In genomic region chr1:180230580-180230979, GRCm38 (mm10) we compare ENCODE assay signal across 9 mouse cellular contexts. TPM values are rescaled to one million over a fixed set of nuclear protein-coding genes. Genes with fewer than 3 reads are reported as not detected.
A peak's percentile ranks its signal among the peaks of the same experiment; 100 is the strongest.
DNase-seq lines count a peak whose midpoint lies in the region; ATAC-seq and TF ChIP-seq lines count a peak whose summit lies in the region.
"Had no signal": no experiment of that assay in that cellular context is flagged by ENCODE, and none has a peak within 500 bp of the region (broad histone marks: within the 10 kb centered on the region; RNA-seq: fewer than 3 reads in every experiment).

No protein-coding gene starts in this region.

- H3K27me3 ChIP-seq in hindbrain, postnatal 0 days (ENCODE audit: insufficient read depth, low read length) = no peaks in the 10 kb centered on the region
- no peaks in the 10 kb centered on the region for H3K27me3 ChIP-seq in hindbrain, embryonic 13.5 days
- no peaks in the 10 kb centered on the region for H3K27me3 ChIP-seq in thymus, adult 2 months (ENCODE audit: control insufficient read depth, insufficient read depth, low read length)
- H3K27me3 ChIP-seq in kidney, embryonic 14.5 days (ENCODE audit: control insufficient read depth, insufficient read depth, low read length) = no peaks in the 10 kb centered on the region
- H3K27me3 ChIP-seq: neural tube, embryonic 12.5 days had no signal

- H3K36me3 ChIP-seq in hindbrain, postnatal 0 days (ENCODE audit: insufficient read depth, low read length) = peaks cover 4% of the 10 kb centered on the region; the same call in 1 of the 2 replicates
- H3K36me3 ChIP-seq in hindbrain, embryonic 13.5 days = peaks cover 3% of the 10 kb centered on the region
- H3K36me3 ChIP-seq in thymus, adult 2 months (ENCODE audit: control insufficient read depth, insufficient read depth, low read length) = no peaks in the 10 kb centered on the region
- no peaks in the 10 kb centered on the region for H3K36me3 ChIP-seq in kidney, embryonic 14.5 days (ENCODE audit: control insufficient read depth, insufficient read depth, low read length)
- H3K36me3 ChIP-seq: neural tube, embryonic 12.5 days had no signal

- no peak for TF ChIP-seq POLR2A in thymus, adult 2 months (IDR thresholded peaks at IDR 0.05; ENCODE audit: control insufficient read depth, extremely low read depth, insufficient read depth, low read length, poor library complexity)

- no peaks in the 10 kb centered on the region for H3K4me1 ChIP-seq in hindbrain, postnatal 0 days (ENCODE audit: insufficient read depth, low read length)
- H3K4me1 ChIP-seq in hindbrain, embryonic 13.5 days (replicated peaks) = peaks cover 13% of the 10 kb centered on the region
- peaks cover 2% of the 10 kb centered on the region for H3K4me1 ChIP-seq in thymus, adult 2 months (replicated peaks; ENCODE audit: control insufficient read depth, insufficient read depth, low read length)
- H3K4me1 ChIP-seq in kidney, embryonic 14.5 days (ENCODE audit: control insufficient read depth, insufficient read depth, low read length) = peaks cover 12% of the 10 kb centered on the region

- no peak overlapping the region for H3K4me3 ChIP-seq in hindbrain, postnatal 0 days (ENCODE audit: low read length)
- H3K4me3 ChIP-seq in hindbrain, embryonic 13.5 days = no peak overlapping the region
- no peak overlapping the region for H3K4me3 ChIP-seq in thymus, adult 2 months (ENCODE audit: control insufficient read depth, insufficient read depth, low read length)
- no peak overlapping the region for H3K4me3 ChIP-seq in kidney, embryonic 14.5 days (ENCODE audit: low read length)
- H3K4me3 ChIP-seq: neural tube, embryonic 12.5 days had no signal

- no peaks in the 10 kb centered on the region for H3K9me3 ChIP-seq in hindbrain, postnatal 0 days (ENCODE audit: low read length)
- no peaks in the 10 kb centered on the region for H3K9me3 ChIP-seq in hindbrain, embryonic 13.5 days
- H3K9me3 ChIP-seq in kidney, embryonic 14.5 days (ENCODE audit: control insufficient read depth, low read length) = no peaks in the 10 kb centered on the region

- no peak for ATAC-seq in hindbrain, postnatal 0 days
- no peak for ATAC-seq in hindbrain, embryonic 13.5 days (ENCODE audit: low FRiP score)
- peak; percentile 15; the same call in 1 of the 2 replicates for ATAC-seq in granulocyte monocyte progenitor cell, adult 5-6 weeks (replicated peaks; ENCODE audit: poor library complexity, severe bottlenecking)
- no peak for ATAC-seq in kidney, embryonic 14.5 days (ENCODE audit: low FRiP score, low TSS enrichment)

- H3K9ac ChIP-seq in hindbrain, postnatal 0 days (replicated peaks; ENCODE audit: low read length) = no peak overlapping the region
- no peak overlapping the region for H3K9ac ChIP-seq in hindbrain, embryonic 13.5 days
- no peak overlapping the region for H3K9ac ChIP-seq in kidney, embryonic 14.5 days (ENCODE audit: low read depth, low read length)
- H3K9ac ChIP-seq: neural tube, embryonic 12.5 days had no signal

- peak; percentile 23 for DNase-seq in hindbrain, postnatal 0 days (ENCODE audit: low spot score)
- peak; percentile 39 for DNase-seq in thymus, adult 2 months
- DNase-seq in thymus, adult 18-20 months = no peak
- no peak for DNase-seq in right cerebral cortex, postnatal 36 days (ENCODE audit: low spot score in 2 of 2)
- no peak for DNase-seq in frontal cortex, postnatal 36 days (ENCODE audit: low spot score in 2 of 2)

- 34% methylated on average over 2 of the region's 2 CpGs for WGBS in hindbrain, postnatal 0 days
- WGBS in hindbrain, embryonic 13.5 days = 31% methylated on average over 2 of the region's 2 CpGs
- WGBS in thymus, adult 2 months = 14% methylated on average over 2 of the region's 2 CpGs
- WGBS in kidney, embryonic 14.5 days = 45% methylated on average over 2 of the region's 2 CpGs

- H3K4me2 ChIP-seq in hindbrain, postnatal 0 days (ENCODE audit: low read depth, low read length) = no peak overlapping the region
- H3K4me2 ChIP-seq in hindbrain, embryonic 13.5 days = no peak overlapping the region
- H3K4me2 ChIP-seq in kidney, embryonic 14.5 days (replicated peaks; ENCODE audit: low read depth, low read length) = no peak overlapping the region
- H3K4me2 ChIP-seq: neural tube, embryonic 12.5 days had no signal

- peak; percentile 70 for TF ChIP-seq CTCF in hindbrain, postnatal 0 days (IDR thresholded peaks at IDR 0.05; ENCODE audit: low read depth)
- no peak for TF ChIP-seq CTCF in thymus, adult 2 months (IDR thresholded peaks at IDR 0.05; ENCODE audit: borderline replicate concordance, control insufficient read depth, extremely low read depth, insufficient read depth, low read length, poor library complexity)

- H3K27ac ChIP-seq in hindbrain, postnatal 0 days = no peak overlapping the region
- H3K27ac ChIP-seq in hindbrain, embryonic 13.5 days = no peak overlapping the region
- no peak overlapping the region for H3K27ac ChIP-seq in thymus, adult 2 months (ENCODE audit: control insufficient read depth, insufficient read depth, low read length)
- no peak overlapping the region for H3K27ac ChIP-seq in kidney, embryonic 14.5 days (ENCODE audit: low read depth, low read length)
- H3K27ac ChIP-seq: neural tube, embryonic 12.5 days had no signal

RNA-seq across cellular contexts. Expression of gene Coq8a, which starts 31.2 kb away (rescaled TPM):
- total RNA-seq in hindbrain, postnatal 0 days (2014; rRNA removed) = 3.4 and 6.0 TPM in 2 replicates
- polyA plus RNA-seq in hindbrain, postnatal 0 days (2015; fragmentation: Nextera tagmentation; extraction: Ambion mirVana) = 9.2 and 12.2 TPM in 2 replicates
- polyA plus RNA-seq in hindbrain, embryonic 13.5 days (2015; fragmentation: Nextera tagmentation; extraction: Ambion mirVana) = 2.4 and 2.9 TPM in 2 replicates
- polyA plus RNA-seq in thymus, adult 2 months (2012; rRNA removed) = 33.4 and 51.0 TPM in 2 replicates
- 3.2 and 6.9 TPM in 2 replicates for total RNA-seq in granulocyte monocyte progenitor cell, adult 5-6 weeks (2014; fragmentation: Nextera tagmentation)
- 9.1 and 11.3 TPM in 2 replicates for total RNA-seq in granulocyte monocyte progenitor cell, adult 5-6 weeks (2017)
- 6.0 and 10.4 TPM in 2 replicates for polyA plus RNA-seq in kidney, embryonic 14.5 days (2014; fragmentation: Nextera tagmentation; extraction: Ambion mirVana)

RNA-seq across cellular contexts. Expression of gene Psen2, which starts 32.7 kb away (rescaled TPM):
- total RNA-seq in hindbrain, postnatal 0 days (2014; rRNA removed) = 26.6 and 33.5 TPM in 2 replicates
- 23.2 and 23.7 TPM in 2 replicates for polyA plus RNA-seq in hindbrain, postnatal 0 days (2015; fragmentation: Nextera tagmentation; extraction: Ambion mirVana)
- 11.5 and 12.3 TPM in 2 replicates for polyA plus RNA-seq in hindbrain, embryonic 13.5 days (2015; fragmentation: Nextera tagmentation; extraction: Ambion mirVana)
- 35.2 and 39.9 TPM in 2 replicates for polyA plus RNA-seq in thymus, adult 2 months (2012; rRNA removed)
- total RNA-seq in granulocyte monocyte progenitor cell, adult 5-6 weeks (2014; fragmentation: Nextera tagmentation) = 25.5 and 27.9 TPM in 2 replicates
- total RNA-seq in granulocyte monocyte progenitor cell, adult 5-6 weeks (2017) = 19.6 and 24.5 TPM in 2 replicates
- 15.4 and 17.1 TPM in 2 replicates for polyA plus RNA-seq in kidney, embryonic 14.5 days (2014; fragmentation: Nextera tagmentation; extraction: Ambion mirVana)

Comparison
In these comparisons a context has a peak if more than half of its experiments do, and no peak if none do; other contexts are left out.
1. DNase-seq: peak in hindbrain, postnatal 0 days (single experiment) and thymus, adult 2 months (single experiment); none in thymus, adult 18-20 months (0 of 2), right cerebral cortex, postnatal 36 days (0 of 2) and frontal cortex, postnatal 36 days (0 of 2).